Mouse (Mus musculus) embryonic fibroblast, embryonic 13.5 days (primary cell): Measurements from ENCODE around the gene Acot13.

Experiments used
- CTCF ChIP-seq: IDR thresholded peaks from 2 replicates; pipeline ENCODE4 v1.5.1; 2011; ENCODE audit warnings: mild to moderate bottlenecking, control low read depth, low read length, moderate library complexity, borderline replicate concordance; ENCODE audit not compliant: insufficient read depth
- POLR2A ChIP-seq: IDR thresholded peaks from 2 replicates; pipeline ENCODE4 v1.6.1; 2011; ENCODE audit warnings: low read depth, mild to moderate bottlenecking, control low read depth, low read length, moderate library complexity

DNA sequence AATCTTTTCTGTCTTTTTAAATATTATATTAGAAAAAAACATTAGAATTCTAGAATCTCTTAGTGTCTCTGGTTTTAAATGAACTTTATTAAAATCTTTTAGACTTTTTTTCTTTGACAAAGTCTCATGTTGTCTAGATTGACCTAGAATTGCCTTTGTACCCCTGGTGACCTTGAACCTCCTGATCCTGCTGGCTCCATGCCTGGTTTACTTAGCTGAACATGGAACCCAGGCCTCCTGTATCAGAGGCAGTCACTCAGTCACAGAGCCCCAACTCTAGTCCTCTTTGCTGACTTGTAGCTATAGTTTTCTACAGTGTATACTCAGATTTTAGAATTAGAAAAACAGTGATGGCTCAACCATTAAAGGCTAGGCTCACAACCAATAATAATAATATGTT, 25.3 kb downstream of the Acot13 start:
- TF ChIP-seq CTCF = no peak
- TF ChIP-seq POLR2A = no peak
